In genomic region chr12:5668486-5668885, GRCm38 (mm10) we compare ENCODE assay signal across 21 mouse cellular contexts.
A peak's percentile ranks its signal among the peaks of the same experiment; 100 is the strongest.
DNase-seq lines count a peak whose midpoint lies in the region; ATAC-seq and TF ChIP-seq lines count a peak whose summit lies in the region.
"Had no signal": no experiment of that assay in that cellular context is flagged by ENCODE, and none has a peak within 500 bp of the region (broad histone marks: within the 10 kb centered on the region; RNA-seq: fewer than 3 reads in every experiment).

No protein-coding gene starts in this region.

- peak; percentile 5 for DNase-seq in adrenal gland, adult 2 months
- no peak for DNase-seq in adrenal gland, postnatal 36 days
- DNase-seq in kidney, postnatal 0 days (ENCODE audit: low spot score) = peak; percentile 2
- DNase-seq in kidney, adult 8-10 months = no peak
- peak; percentile 42 for DNase-seq in gastrocnemius, postnatal 25 days
- no peak for DNase-seq in stomach, postnatal 0 days (ENCODE audit: low spot score)
- DNase-seq in layer of hippocampus, adult 9-11 months = no peak
- DNase-seq: cerebellum, adult 2 months; kidney, adult 11 months; kidney, postnatal 25 days; right cerebral cortex, postnatal 4 days; thymus, adult 18-20 months had no signal

- no peaks in the 10 kb centered on the region for H3K36me3 ChIP-seq in kidney, postnatal 0 days (ENCODE audit: insufficient read depth, low read length)
- no peaks in the 10 kb centered on the region for H3K36me3 ChIP-seq in stomach, postnatal 0 days (ENCODE audit: control insufficient read depth, insufficient read depth, low read length)
- H3K36me3 ChIP-seq: forebrain, embryonic 12.5 days; G1E; liver, embryonic 12.5 days; midbrain, embryonic 12.5 days; neural tube, embryonic 13.5 days had no signal

- no peak overlapping the region for H3K27ac ChIP-seq in kidney, postnatal 0 days
- H3K27ac ChIP-seq in brown adipose tissue, adult 24 weeks (replicated peaks; ENCODE audit: low read depth, low read length) = peak overlapping the region; percentile 17; the same call in 1 of the 2 replicates
- H3K27ac ChIP-seq in stomach, postnatal 0 days (replicated peaks) = no peak overlapping the region
- H3K27ac ChIP-seq: forebrain, embryonic 12.5 days; hindbrain, postnatal 0 days; liver, embryonic 12.5 days; midbrain, embryonic 12.5 days; neural tube, embryonic 13.5 days had no signal

- ATAC-seq in kidney, postnatal 0 days (replicated peaks; ENCODE audit: low FRiP score, low read depth) = no peak
- ATAC-seq in stomach, postnatal 0 days (ENCODE audit: low FRiP score, low TSS enrichment) = no peak
- ATAC-seq: CD4-positive, CD25-positive, alpha-beta regulatory T cell, adult 4 months; hindbrain, postnatal 0 days; liver, embryonic 12.5 days had no signal

- H3K27me3 ChIP-seq in kidney, postnatal 0 days (ENCODE audit: insufficient read depth, low read length) = no peaks in the 10 kb centered on the region
- H3K27me3 ChIP-seq in stomach, postnatal 0 days (ENCODE audit: control insufficient read depth, insufficient read depth, low read length) = no peaks in the 10 kb centered on the region
- H3K27me3 ChIP-seq: forebrain, embryonic 12.5 days; liver, embryonic 12.5 days; midbrain, embryonic 12.5 days; neural tube, embryonic 13.5 days had no signal

- no peak for TF ChIP-seq EP300 in stomach, postnatal 0 days (optimal IDR thresholded peaks at IDR 0.05)

- WGBS in kidney, postnatal 0 days = 50% methylated on average over 3 of the region's 3 CpGs
- 33% methylated on average over 3 of the region's 3 CpGs for WGBS in stomach, postnatal 0 days

- no peak overlapping the region for H3K4me2 ChIP-seq in kidney, postnatal 0 days (ENCODE audit: low read length)
- H3K4me2 ChIP-seq in stomach, postnatal 0 days (replicated peaks; ENCODE audit: low read depth) = no peak overlapping the region
- H3K4me2 ChIP-seq: forebrain, embryonic 12.5 days; heart, embryonic 11.5 days; liver, embryonic 12.5 days; midbrain, embryonic 12.5 days; neural tube, embryonic 13.5 days had no signal

- no peak overlapping the region for H3K4me3 ChIP-seq in kidney, postnatal 0 days (replicated peaks; ENCODE audit: low read depth, low read length)
- H3K4me3 ChIP-seq in brown adipose tissue, adult 24 weeks (ENCODE audit: insufficient read depth, low read depth, low read length) = no peak overlapping the region
- no peak overlapping the region for H3K4me3 ChIP-seq in stomach, postnatal 0 days (ENCODE audit: low read depth, low read length)
- H3K4me3 ChIP-seq: forebrain, embryonic 12.5 days; liver, embryonic 12.5 days; midbrain, embryonic 12.5 days; neural tube, embryonic 13.5 days had no signal

- no peaks in the 10 kb centered on the region for H3K9me3 ChIP-seq in kidney, postnatal 0 days (replicated peaks; ENCODE audit: low read length)
- H3K9me3 ChIP-seq in stomach, postnatal 0 days (ENCODE audit: control insufficient read depth, low read length) = no peaks in the 10 kb centered on the region
- H3K9me3 ChIP-seq: forebrain, embryonic 12.5 days; liver, embryonic 12.5 days; midbrain, embryonic 12.5 days; neural tube, embryonic 13.5 days had no signal

- TF ChIP-seq CTCF in kidney, postnatal 0 days (IDR thresholded peaks at IDR 0.05; ENCODE audit: low read depth) = no peak
- TF ChIP-seq CTCF in stomach, postnatal 0 days (IDR thresholded peaks at IDR 0.05; ENCODE audit: low read depth) = no peak

- no peak overlapping the region for H3K9ac ChIP-seq in kidney, postnatal 0 days (ENCODE audit: low read depth, low read length)
- H3K9ac ChIP-seq in stomach, postnatal 0 days (ENCODE audit: low read length) = no peak overlapping the region
- H3K9ac ChIP-seq: forebrain, embryonic 12.5 days; liver, embryonic 12.5 days; midbrain, embryonic 12.5 days; neural tube, embryonic 13.5 days had no signal

- H3K4me1 ChIP-seq in kidney, postnatal 0 days (replicated peaks; ENCODE audit: insufficient read depth, low read length) = no peaks in the 10 kb centered on the region
- H3K4me1 ChIP-seq in brown adipose tissue, adult 24 weeks (ENCODE audit: control insufficient read depth, insufficient read depth, insufficient read length, low read length) = no peaks in the 10 kb centered on the region
- no peaks in the 10 kb centered on the region for H3K4me1 ChIP-seq in stomach, postnatal 0 days (replicated peaks; ENCODE audit: control insufficient read depth, insufficient read depth)
- H3K4me1 ChIP-seq: forebrain, embryonic 12.5 days; liver, embryonic 12.5 days; midbrain, embryonic 12.5 days; neural tube, embryonic 13.5 days had no signal

Comparison
In these comparisons a context has a peak if more than half of its experiments do, and no peak if none do; other contexts are left out.
1. DNase-seq: peak in adrenal gland, adult 2 months (single experiment), kidney, postnatal 0 days (single experiment) and gastrocnemius, postnatal 25 days (single experiment); none in adrenal gland, postnatal 36 days (0 of 2), kidney, adult 8-10 months (0 of 2), stomach, postnatal 0 days (single experiment) and layer of hippocampus, adult 9-11 months (single experiment).